Mouse (Mus musculus) kidney, postnatal 0 days (tissue): ENCODE data around the gene Scarf2. TPM values are rescaled to one million over a fixed set of nuclear protein-coding genes. Genes with fewer than 3 reads are reported as not detected.

ENCODE experiments used
- ATAC-seq: fragments of 200-750 bp; cut with Nextera tagmentation; replicated peaks from 2 replicates; pipeline ENCODE4 v1.8.0; 2017; ENCODE audit warnings: low read depth, moderate number of reproducible peaks, moderate TSS enrichment, moderate library complexity; ENCODE audit not compliant: low FRiP score
- DNase-seq: peaks from one replicate; pipeline ENCODE4 v3.0.0-alpha.2; 2016; ENCODE audit warnings: low spot score
- H3K27ac ChIP-seq: fragments of 300-500 bp; sonication (generic); 2 replicates; pipeline ENCODE4 v1.5.1; 2014; ENCODE audit warnings: mild to moderate bottlenecking
- H3K27me3 ChIP-seq: fragments of 300-500 bp; sonication (generic); 2 replicates; pipeline ENCODE4 v1.6.1; 2014; ENCODE audit warnings: low read length, mixed read lengths; ENCODE audit not compliant: insufficient read depth
- H3K36me3 ChIP-seq: fragments of 300-500 bp; sonication (generic); 2 replicates; pipeline ENCODE4 v1.6.1; 2014; ENCODE audit warnings: low read length, mixed read lengths; ENCODE audit not compliant: insufficient read depth
- H3K4me1 ChIP-seq: fragments of 300-500 bp; sonication (generic); replicated peaks from 2 replicates; pipeline ENCODE4 v1.6.1; 2014; ENCODE audit warnings: antibody characterized with exemption, low read length, mixed read lengths; ENCODE audit not compliant: insufficient read depth
- H3K4me2 ChIP-seq: fragments of 300-500 bp; sonication (generic); 2 replicates; pipeline ENCODE4 v1.6.1; 2014; ENCODE audit warnings: mild to moderate bottlenecking, low read length, moderate library complexity, mixed read lengths
- H3K4me3 ChIP-seq: fragments of 300-500 bp; sonication (generic); replicated peaks from 2 replicates; pipeline ENCODE4 v1.5.1; 2014; ENCODE audit warnings: low read depth, low read length
- H3K9ac ChIP-seq: fragments of 300-500 bp; sonication (generic); 2 replicates; pipeline ENCODE4 v1.6.1; 2014; ENCODE audit warnings: low read depth, low read length
- H3K9me3 ChIP-seq: fragments of 300-500 bp; sonication (generic); replicated peaks from 2 replicates; pipeline ENCODE4 v1.6.1; 2016; ENCODE audit warnings: low read length, inconsistent platforms, mixed read lengths
- CTCF ChIP-seq: IDR thresholded peaks from 2 replicates; pipeline ENCODE4 v1.5.1; 2016; ENCODE audit warnings: antibody characterized with exemption, low read depth, mild to moderate bottlenecking, moderate library complexity
- WGBS: fragments of 180-500 bp; shearing (Covaris S2); extraction: QIAGEN DNeasy Blood & Tissue Kit; methylation state at CpG from one replicate; pipeline ENCODE4 v1.1.7; 2014; 5-methylcytosine and 5-hydroxymethylcytosine counted together
- polyA plus RNA-seq: library from polyadenylated mRNA; unstranded; fragments of >200 nt; fragmentation: Nextera tagmentation; extraction: Ambion mirVana; gene quantifications from 2 replicates; pipeline ENCODE4 v1.2.1, GENCODE M21; 2015

The Scarf2 gene
- polyA plus RNA-seq = 12.2 and 18.7 TPM in 2 replicates

DNA sequence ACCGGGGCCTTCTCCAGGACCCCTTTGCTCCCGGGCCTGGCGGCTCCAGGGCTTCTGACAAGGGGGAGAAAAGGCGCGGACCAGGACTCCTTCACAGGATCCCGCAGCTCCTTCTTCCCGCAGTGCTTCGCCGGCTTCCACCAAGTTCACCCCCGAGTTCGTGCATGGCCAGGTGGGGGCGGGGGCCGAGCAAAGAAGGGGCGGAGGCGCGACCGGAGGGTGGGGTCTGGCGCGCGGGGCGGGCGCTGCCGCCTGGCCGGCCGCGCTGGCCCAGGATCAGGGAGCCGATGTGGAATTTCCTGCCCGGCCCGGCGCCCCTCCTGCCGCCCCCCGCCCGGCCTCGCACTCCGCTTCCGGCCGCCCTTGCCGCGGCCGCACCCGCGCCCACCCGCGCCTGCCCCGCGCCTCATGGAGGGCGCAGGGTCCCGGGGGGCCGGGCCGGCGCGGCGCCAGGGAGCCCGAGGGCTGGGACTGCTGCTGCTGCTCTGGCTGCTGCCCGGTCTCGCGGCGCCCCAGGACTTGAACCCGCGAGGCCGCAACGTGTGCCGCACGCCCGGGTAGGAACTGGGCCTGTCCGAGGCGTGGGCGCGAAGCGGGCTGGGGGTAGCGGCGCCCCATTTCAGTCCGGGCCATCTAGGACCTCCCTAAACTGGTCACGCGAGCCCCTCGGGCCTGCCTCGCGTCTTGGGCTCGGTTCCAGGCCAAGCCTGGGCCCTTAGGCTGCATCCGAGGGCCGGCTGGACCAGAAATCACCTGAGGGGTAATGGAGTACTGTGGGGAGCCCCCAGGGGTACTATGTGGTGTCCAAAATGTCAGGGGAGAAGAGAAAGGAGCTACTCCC is at the start of gene Scarf2:
Gene Scarf2 (plus strand): TSS at position 312 of the 841 bp plus-strand sequence.
- Histone ChIP-seq H3K4me2 (peak within 1 kb of the TSS; percentile 79), H3K4me1 (peaks cover 10% of the 10 kb centered on the region; the same call in 1 of the 2 replicates), H3K9ac (peak within 1 kb of the TSS; percentile 82), H3K27me3 (peaks cover 16% of the 10 kb centered on the region; the same call in 1 of the 2 replicates), H3K4me3 (peak within 1 kb of the TSS; percentile 63), H3K27ac (peak within 1 kb of the TSS; percentile 96), H3K36me3 (0 out of 2 replicates have a peak, but pooled peaks cover 5% of the 10 kb centered on the region), H3K9me3 (no peaks in the 10 kb centered on the region)
- ATAC-seq (peak; percentile 64), DNase-seq (peak; percentile 79)
- 0 out of 2 replicates have a peak, but pooled peaks have one; percentile 3 for TF ChIP-seq CTCF
- under 1% methylated on average over 73 of the region's 81 CpGs for WGBS

- TF ChIP-seq CTCF = no peak
- Histone ChIP-seq H3K9ac (no peak overlapping the region), H3K27ac (no peak overlapping the region), H3K4me3 (no peak overlapping the region), H3K4me1 (no peaks in the 10 kb centered on the region), H3K27me3 (no peaks in the 10 kb centered on the region), H3K36me3 (no peaks in the 10 kb centered on the region), H3K9me3 (no peaks in the 10 kb centered on the region), H3K4me2 (no peak overlapping the region)
- DNase-seq = no peak
- WGBS = 27% methylated on average over 3 of the region's 3 CpGs
- ATAC-seq = no peak
Observed at GRCm38 (mm10) chr16:17753001-17753400, 44.1 kb upstream of the Scarf2 start.

DNA sequence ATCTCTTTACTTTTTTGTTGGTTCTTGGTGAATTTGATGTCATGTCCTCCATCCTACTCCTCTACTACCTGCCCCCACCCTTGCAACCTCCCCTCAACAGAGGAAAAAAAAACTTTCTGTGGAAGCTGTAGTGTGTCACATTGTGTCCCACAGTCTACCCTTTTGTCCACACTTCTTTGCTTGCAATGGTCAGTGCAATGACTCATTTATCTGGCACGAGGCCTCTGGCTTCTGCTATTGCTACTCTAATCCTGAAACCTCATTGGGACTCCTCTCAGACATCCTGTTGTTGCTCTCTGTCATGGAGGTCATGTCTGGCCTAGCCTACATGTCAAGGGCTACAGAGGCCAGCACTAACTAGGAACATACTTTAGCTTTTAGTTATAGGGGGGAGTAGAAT is 43.4 kb upstream of the Scarf2 start:
- no peak overlapping the region for H3K9ac ChIP-seq
- H3K27me3 ChIP-seq = no peaks in the 10 kb centered on the region
- TF ChIP-seq CTCF = no peak
- ATAC-seq (no peak), DNase-seq (no peak)
- no peak overlapping the region for H3K4me3 ChIP-seq
- H3K9me3 ChIP-seq = no peaks in the 10 kb centered on the region
- 54% methylated on average over 1 of the region's 1 CpGs for WGBS
- no peak overlapping the region for H3K4me2 ChIP-seq
- H3K36me3 ChIP-seq = no peaks in the 10 kb centered on the region
- H3K4me1 ChIP-seq = no peaks in the 10 kb centered on the region; the same call in 1 of the 2 replicates
- H3K27ac ChIP-seq = no peak overlapping the region

DNA sequence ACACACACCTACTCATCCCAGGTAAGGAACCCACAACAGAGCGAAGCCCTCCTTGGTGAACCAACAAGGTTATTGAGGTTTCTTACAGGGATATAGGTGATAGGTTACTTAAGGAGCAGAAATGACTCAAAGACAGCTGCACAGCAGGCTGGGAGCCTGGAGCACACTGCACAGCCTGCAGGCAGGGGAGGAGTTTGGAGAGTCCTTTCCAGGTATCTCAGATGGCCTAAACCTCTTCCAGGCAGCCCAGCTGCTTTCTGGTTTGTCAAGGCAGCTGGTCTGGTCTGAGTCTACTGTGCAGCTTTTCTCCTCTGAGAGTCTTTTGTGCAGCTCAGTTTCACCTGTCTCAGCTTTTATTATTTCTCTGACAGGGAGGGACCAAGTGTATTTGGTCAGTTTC is 39.3 kb upstream of the Scarf2 start:
- H3K27me3 ChIP-seq = no peaks in the 10 kb centered on the region
- H3K4me1 ChIP-seq = peaks cover 9% of the 10 kb centered on the region
- H3K9ac ChIP-seq = no peak overlapping the region
- no peak for TF ChIP-seq CTCF
- H3K4me2 ChIP-seq = no peak overlapping the region
- H3K4me3 ChIP-seq = no peak overlapping the region
- 93% methylated on average over 1 of the region's 1 CpGs for WGBS
- H3K36me3 ChIP-seq = no peaks in the 10 kb centered on the region
- no peak for ATAC-seq
- H3K27ac ChIP-seq = no peak overlapping the region
- no peak for DNase-seq
- H3K9me3 ChIP-seq = no peaks in the 10 kb centered on the region

GRCm38 (mm10) chr16:17758902-17759301 is 38.2 kb upstream of the Scarf2 start:
- no peak for TF ChIP-seq CTCF
- H3K36me3 ChIP-seq = no peaks in the 10 kb centered on the region
- H3K9me3 ChIP-seq = no peaks in the 10 kb centered on the region
- H3K27me3 ChIP-seq = no peaks in the 10 kb centered on the region
- H3K27ac ChIP-seq = peak overlapping the region; percentile 82; the same call in 1 of the 2 replicates
- DNase-seq = no peak
- H3K4me3 ChIP-seq = peak overlapping the region; percentile 52
- WGBS = 39% methylated on average over 9 of the region's 9 CpGs
- ATAC-seq = no peak; the same call in 1 of the 2 replicates
- H3K9ac ChIP-seq = 0 out of 2 replicates have a peak overlapping the region, but pooled peaks have one; percentile 0
- peak overlapping the region; percentile 87 for H3K4me2 ChIP-seq
- H3K4me1 ChIP-seq = peaks cover 9% of the 10 kb centered on the region

DNA sequence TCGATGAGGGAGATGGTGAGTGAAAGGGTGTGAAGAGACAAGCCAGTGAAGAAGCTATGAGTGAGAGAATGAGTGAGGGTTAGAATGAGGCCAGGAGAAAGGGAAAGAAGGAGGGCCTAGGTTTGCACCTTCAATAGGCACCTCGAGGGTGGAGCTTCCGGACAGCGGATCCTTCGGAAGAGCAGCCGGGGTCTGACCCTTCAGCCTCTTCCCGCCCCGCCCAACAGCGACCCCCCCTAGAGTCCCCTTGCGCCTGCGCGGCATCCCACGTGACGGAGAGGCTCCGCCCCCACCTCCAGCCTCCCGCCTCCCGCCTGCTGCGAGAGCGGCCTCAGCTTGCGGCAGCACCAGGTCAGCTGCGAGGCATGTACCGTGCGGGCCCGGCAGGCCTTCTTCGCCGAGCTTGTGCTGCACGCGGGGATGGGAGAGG is 37.7 kb upstream of the Scarf2 start, which contains the start of gene Klhl22:
Gene Klhl22 (plus strand): TSS at position 275 of the 430 bp plus-strand sequence.
- Histone ChIP-seq H3K9ac (peak within 1 kb of the TSS; percentile 77), H3K4me1 (peaks cover 9% of the 10 kb centered on the region), H3K27ac (peak within 1 kb of the TSS; percentile 82), H3K27me3 (no peaks in the 10 kb centered on the region), H3K9me3 (no peaks in the 10 kb centered on the region), H3K4me3 (peak within 1 kb of the TSS; percentile 52), H3K36me3 (no peaks in the 10 kb centered on the region), H3K4me2 (peak within 1 kb of the TSS; percentile 87)
- DNase-seq = peak; percentile 92
- TF ChIP-seq CTCF = peak; percentile 19; the same call in 1 of the 2 replicates
- 2% methylated on average over 24 of the region's 28 CpGs for WGBS
- peak; percentile 91 for ATAC-seq
